Mouse (Mus musculus) heart, embryonic 16.5 days (tissue): ENCODE data around the gene Gfra1. TPM values are rescaled to one million over a fixed set of nuclear protein-coding genes. Genes with fewer than 3 reads are reported as not detected.

Experiments used
- ATAC-seq: fragments of 200-750 bp; cut with Nextera tagmentation; replicated peaks from 2 replicates; pipeline ENCODE4 v1.8.0; 2017; ENCODE audit warnings: moderate number of reproducible peaks; ENCODE audit not compliant: insufficient read depth, low FRiP score; ENCODE audit errors: extremely low read depth
- H3K27ac ChIP-seq: fragments of 300-500 bp; sonication (generic); 2 replicates; pipeline ENCODE4 v1.5.1; 2014; ENCODE audit warnings: mild to moderate bottlenecking, low read length, control low read depth, moderate library complexity
- H3K27me3 ChIP-seq: fragments of 300-500 bp; sonication (generic); 2 replicates; pipeline ENCODE4 v1.6.1; 2014; ENCODE audit warnings: low read length, mixed read lengths; ENCODE audit not compliant: control insufficient read depth, insufficient read depth
- H3K36me3 ChIP-seq: fragments of 300-500 bp; sonication (generic); 2 replicates; pipeline ENCODE4 v1.6.1; 2014; ENCODE audit not compliant: control insufficient read depth, insufficient read depth
- H3K4me1 ChIP-seq: fragments of 300-500 bp; sonication (generic); 2 replicates; pipeline ENCODE4 v1.6.1; 2014; ENCODE audit warnings: low read length, mixed read lengths; ENCODE audit not compliant: control insufficient read depth, insufficient read depth
- H3K4me2 ChIP-seq: fragments of 300-500 bp; sonication (generic); 2 replicates; pipeline ENCODE4 v1.6.1; 2014; ENCODE audit warnings: low read depth, mild to moderate bottlenecking, control low read depth, low read length
- H3K4me3 ChIP-seq: fragments of 300-500 bp; sonication (generic); 2 replicates; pipeline ENCODE4 v1.5.1; 2014; ENCODE audit warnings: mild to moderate bottlenecking, control low read depth, low read length
- H3K9ac ChIP-seq: fragments of 300-500 bp; sonication (generic); 2 replicates; pipeline ENCODE4 v1.6.1; 2014; ENCODE audit warnings: low read length, control low read depth
- H3K9me3 ChIP-seq: fragments of 300-500 bp; sonication (generic); replicated peaks from 2 replicates; pipeline ENCODE4 v1.6.1; 2016; ENCODE audit warnings: low read length; ENCODE audit not compliant: control insufficient read depth
- WGBS: fragments of 180-500 bp; shearing (Covaris S2); extraction: QIAGEN DNeasy Blood & Tissue Kit; methylation state at CpG from one replicate; pipeline ENCODE4 v1.1.7; 2014; 5-methylcytosine and 5-hydroxymethylcytosine counted together
- polyA plus RNA-seq: library from polyadenylated mRNA; unstranded; fragments of >200 nt; fragmentation: Nextera tagmentation; extraction: Ambion mirVana; gene quantifications from 2 replicates; pipeline ENCODE4 v1.2.1, GENCODE M21; 2015

Gene Gfra1
- polyA plus RNA-seq, 1 experiment from 2014 or later: 13.1 TPM

GRCm38 (mm10) chr19:58368513-58368912 is 87.2 kb downstream of the Gfra1 start:
- no peak overlapping the region for H3K4me3 ChIP-seq
- ATAC-seq: no peak
- no peak overlapping the region for H3K27ac ChIP-seq
- H3K4me1 ChIP-seq: no peaks in the 10 kb centered on the region
- WGBS: 44% methylated on average over 2 of the region's 2 CpGs
- no peak overlapping the region for H3K9ac ChIP-seq
- no peaks in the 10 kb centered on the region for H3K36me3 ChIP-seq
- H3K9me3 ChIP-seq: no peaks in the 10 kb centered on the region
- no peak overlapping the region for H3K4me2 ChIP-seq
- H3K27me3 ChIP-seq: no peaks in the 10 kb centered on the region

- WGBS: 68% methylated on average over 9 of the region's 9 CpGs
- H3K4me2 ChIP-seq: no peak overlapping the region
- H3K27me3 ChIP-seq: no peaks in the 10 kb centered on the region
- H3K36me3 ChIP-seq: no peaks in the 10 kb centered on the region
- no peak overlapping the region for H3K9ac ChIP-seq
- H3K27ac ChIP-seq: no peak overlapping the region
- no peaks in the 10 kb centered on the region for H3K4me1 ChIP-seq
- H3K4me3 ChIP-seq: no peak overlapping the region
- no peak for ATAC-seq
- H3K9me3 ChIP-seq: no peaks in the 10 kb centered on the region
Measured at GRCm38 (mm10) chr19:58364688-58365087, 91.0 kb downstream of the Gfra1 start.

- Histone ChIP-seq H3K27ac (no peak overlapping the region), H3K9ac (no peak overlapping the region), H3K4me3 (no peak overlapping the region), H3K27me3 (no peaks in the 10 kb centered on the region), H3K36me3 (no peaks in the 10 kb centered on the region), H3K4me1 (no peaks in the 10 kb centered on the region), H3K9me3 (no peaks in the 10 kb centered on the region), H3K4me2 (no peak overlapping the region)
- WGBS: 37% methylated on average over 1 of the region's 1 CpGs
- ATAC-seq: no peak
Measured at GRCm38 (mm10) chr19:58360982-58361381, 94.7 kb downstream of the Gfra1 start.

GRCm38 (mm10) chr19:58358063-58358462 is 97.6 kb downstream of the Gfra1 start:
- H3K9ac ChIP-seq: no peak overlapping the region
- no peak overlapping the region for H3K4me3 ChIP-seq
- WGBS: 76% methylated on average over 13 of the region's 13 CpGs
- no peak for ATAC-seq
- H3K27ac ChIP-seq: no peak overlapping the region
- no peaks in the 10 kb centered on the region for H3K36me3 ChIP-seq
- H3K4me2 ChIP-seq: no peak overlapping the region
- no peaks in the 10 kb centered on the region for H3K27me3 ChIP-seq
- no peaks in the 10 kb centered on the region for H3K4me1 ChIP-seq
- H3K9me3 ChIP-seq: no peaks in the 10 kb centered on the region

GRCm38 (mm10) chr19:58353953-58354352 is 101.8 kb downstream of the Gfra1 start:
- Histone ChIP-seq H3K36me3 (no peaks in the 10 kb centered on the region), H3K9ac (no peak overlapping the region), H3K27ac (no peak overlapping the region), H3K4me3 (no peak overlapping the region), H3K27me3 (no peaks in the 10 kb centered on the region), H3K9me3 (no peaks in the 10 kb centered on the region), H3K4me2 (no peak overlapping the region), H3K4me1 (no peaks in the 10 kb centered on the region)
- WGBS: 35% methylated on average over 2 of the region's 2 CpGs
- ATAC-seq: no peak

GRCm38 (mm10) chr19:58353260-58353870 is 102.3 kb downstream of the Gfra1 start:
- Histone ChIP-seq H3K36me3 (no peaks in the 10 kb centered on the region), H3K4me1 (no peaks in the 10 kb centered on the region), H3K9ac (no peak overlapping the region), H3K27ac (no peak overlapping the region), H3K9me3 (no peaks in the 10 kb centered on the region), H3K27me3 (no peaks in the 10 kb centered on the region), H3K4me3 (no peak overlapping the region), H3K4me2 (no peak overlapping the region)
- no peak for ATAC-seq
- 75% methylated on average over 13 of the region's 13 CpGs for WGBS

GRCm38 (mm10) chr19:58349890-58350408 is 105.8 kb downstream of the Gfra1 start:
- no peak overlapping the region for H3K27ac ChIP-seq
- H3K4me1 ChIP-seq: no peaks in the 10 kb centered on the region
- no peak overlapping the region for H3K4me2 ChIP-seq
- H3K4me3 ChIP-seq: no peak overlapping the region
- H3K9me3 ChIP-seq: no peaks in the 10 kb centered on the region
- WGBS: 65% methylated on average over 5 of the region's 5 CpGs
- no peaks in the 10 kb centered on the region for H3K36me3 ChIP-seq
- ATAC-seq: no peak
- H3K9ac ChIP-seq: no peak overlapping the region
- no peaks in the 10 kb centered on the region for H3K27me3 ChIP-seq

GRCm38 (mm10) chr19:58345137-58345536 is 110.6 kb downstream of the Gfra1 start:
- Histone ChIP-seq H3K4me1 (no peaks in the 10 kb centered on the region), H3K9ac (no peak overlapping the region), H3K4me2 (no peak overlapping the region), H3K9me3 (no peaks in the 10 kb centered on the region), H3K27ac (no peak overlapping the region), H3K36me3 (no peaks in the 10 kb centered on the region), H3K4me3 (no peak overlapping the region), H3K27me3 (no peaks in the 10 kb centered on the region)
- WGBS: 74% methylated on average over 7 of the region's 7 CpGs
- ATAC-seq: no peak

GRCm38 (mm10) chr19:58341351-58341750 is 114.4 kb downstream of the Gfra1 start:
- WGBS: 70% methylated on average over 4 of the region's 4 CpGs

More at GRCm38 (mm10) chr19:58341351-58341750, 114.4 kb downstream of the Gfra1 start:
- Histone ChIP-seq H3K4me3 (no peak overlapping the region), H3K9me3 (no peaks in the 10 kb centered on the region), H3K9ac (no peak overlapping the region), H3K4me2 (no peak overlapping the region), H3K27ac (no peak overlapping the region), H3K4me1 (no peaks in the 10 kb centered on the region), H3K36me3 (no peaks in the 10 kb centered on the region), H3K27me3 (no peaks in the 10 kb centered on the region)
- ATAC-seq: no peak
